Mouse (Mus musculus) heart, adult 2 months (tissue): Measurements from ENCODE around the gene Fgf3.
A peak's percentile ranks its signal among the peaks of the same experiment; 100 is the strongest.

Source experiments
- CTCF ChIP-seq: fragments of 200-600 bp; IDR thresholded peaks from 2 replicates; pipeline ENCODE4 v1.8.1; 2022; ENCODE audit warnings: antibody characterized with exemption, mild to moderate bottlenecking, moderate library complexity
- EP300 ChIP-seq: fragments of 200-500 bp; IDR thresholded peaks from 2 replicates; pipeline ENCODE4 v1.6.1; 2011; ENCODE audit warnings: low read depth, low read length, control low read depth; ENCODE audit not compliant: insufficient read depth
- POLR2A ChIP-seq: fragments of 200-500 bp; IDR thresholded peaks from 2 replicates; pipeline ENCODE4 v1.6.1; 2011; ENCODE audit warnings: mild to moderate bottlenecking, low read depth, low read length, control low read depth; ENCODE audit not compliant: insufficient read depth

- TF ChIP-seq POLR2A (no peak), CTCF (peak; percentile 75), EP300 (no peak)
Measured at GRCm38 (mm10) chr7:144846158-144846557, 8.3 kb downstream of the Fgf3 start.
